Mouse (Mus musculus) brain, embryonic 18.5 days (tissue): ENCODE measurements at regions not wholly inside any gene's neighbourhood (a gene's known extent, or its start where the extent isn't known, plus 50 kb on each side); places are given as distances from the start of the nearest gene placed in this dataset.

Source experiments
- DNase-seq: peaks from one replicate; pipeline ENCODE4 v3.0.0-alpha.2; 2012; ENCODE audit warnings: low read depth, low spot score

GRCm38 (mm10) chr4:65014790-65015189, 109.2 kb upstream of the Pappa start:
- DNase-seq: no peak

GRCm38 (mm10) chr4:65019487-65019886, 104.5 kb upstream of the Pappa start:
- DNase-seq: peak; percentile 0

- no peak for DNase-seq
Measured at GRCm38 (mm10) chr4:65053336-65053735, 70.6 kb upstream of the Pappa start.
